Mouse (Mus musculus): ENCODE measurements at regions not wholly inside any gene's neighbourhood (a gene's known extent, or its start where the extent isn't known, plus 50 kb on each side); places are given as distances from the start of the nearest gene placed in this dataset.

GRCm38 (mm10) chr10:23610485-23610884 is 176.6 kb downstream of the Rps12 start:
- no peak for DNase-seq (ENCODE audit: low read depth)

- DNase-seq (ENCODE audit: low read depth), result no peak
Observed at GRCm38 (mm10) chr10:23610046-23610445, 177.0 kb downstream of the Rps12 start.

GRCm38 (mm10) chr10:23609270-23609914 is 177.7 kb downstream of the Rps12 start:
- no peak for DNase-seq (ENCODE audit: low read depth)

DNA sequence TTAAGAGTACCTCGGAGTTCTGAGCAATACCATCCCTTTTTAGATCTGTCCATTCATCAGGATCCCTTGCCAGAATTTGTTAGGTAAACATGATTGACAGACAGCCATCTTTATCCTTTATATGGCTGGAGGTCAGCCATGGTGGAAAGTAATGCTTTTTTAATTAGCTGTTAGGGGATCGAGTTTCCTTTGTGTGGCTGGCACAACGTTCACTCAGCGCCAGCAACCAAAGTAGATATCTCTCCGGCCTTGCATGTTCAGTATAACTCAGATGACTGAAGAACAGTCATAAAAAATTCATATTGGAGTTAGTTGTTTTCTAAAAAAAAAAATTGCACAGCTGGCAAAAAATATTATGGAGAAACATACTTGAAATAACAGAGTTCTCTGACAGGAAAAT is 186.4 kb downstream of the Rps12 start:
- DNase-seq (ENCODE audit: low read depth), result no peak

DNA sequence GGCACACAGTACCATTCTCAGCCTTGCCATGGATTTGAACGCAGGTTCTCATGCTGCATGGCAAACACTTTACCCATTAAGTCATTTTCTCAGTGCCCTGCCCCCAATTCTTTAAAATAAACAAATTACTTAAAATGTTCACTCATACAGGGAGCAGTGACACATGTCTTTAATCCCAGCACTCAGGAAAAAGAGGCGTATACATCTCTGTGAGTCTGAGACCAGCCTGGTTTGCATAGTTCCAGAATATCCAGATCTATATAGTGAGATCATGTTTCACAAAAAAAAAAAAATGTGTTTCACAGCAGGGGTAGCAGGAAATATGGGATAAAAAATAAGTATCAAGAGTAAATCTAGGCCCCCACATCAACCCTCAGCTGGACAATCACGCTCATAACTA is 191.5 kb downstream of the Rps12 start:
- DNase-seq (ENCODE audit: low read depth), result no peak

DNA sequence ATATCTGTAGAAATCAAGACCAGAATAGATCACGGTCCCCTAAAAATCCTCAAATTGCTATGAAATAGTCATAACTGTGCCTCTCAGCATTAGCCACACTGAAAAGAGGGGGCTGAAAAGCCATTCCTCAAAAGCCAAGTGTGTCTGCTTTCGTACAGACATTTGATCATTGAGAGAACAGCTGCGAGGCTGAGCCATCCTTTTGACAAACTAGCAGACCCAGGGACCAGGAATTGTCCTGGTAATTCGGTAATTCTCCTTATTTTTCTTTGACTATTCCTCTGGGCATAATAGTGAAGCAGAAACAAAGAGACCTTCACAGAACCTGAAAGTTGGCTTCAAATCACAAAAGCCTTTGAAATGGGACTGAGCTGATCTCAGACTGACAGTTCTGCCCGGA is 206.8 kb downstream of the Rps12 start:
- no peak for DNase-seq (ENCODE audit: low read depth)

GRCm38 (mm10) chr10:23571013-23571412 is 216.1 kb downstream of the Rps12 start:
- no peak for DNase-seq (ENCODE audit: low read depth)

GRCm38 (mm10) chr10:23569386-23569785 is 217.7 kb downstream of the Rps12 start:
- DNase-seq (ENCODE audit: low read depth), result no peak

DNA sequence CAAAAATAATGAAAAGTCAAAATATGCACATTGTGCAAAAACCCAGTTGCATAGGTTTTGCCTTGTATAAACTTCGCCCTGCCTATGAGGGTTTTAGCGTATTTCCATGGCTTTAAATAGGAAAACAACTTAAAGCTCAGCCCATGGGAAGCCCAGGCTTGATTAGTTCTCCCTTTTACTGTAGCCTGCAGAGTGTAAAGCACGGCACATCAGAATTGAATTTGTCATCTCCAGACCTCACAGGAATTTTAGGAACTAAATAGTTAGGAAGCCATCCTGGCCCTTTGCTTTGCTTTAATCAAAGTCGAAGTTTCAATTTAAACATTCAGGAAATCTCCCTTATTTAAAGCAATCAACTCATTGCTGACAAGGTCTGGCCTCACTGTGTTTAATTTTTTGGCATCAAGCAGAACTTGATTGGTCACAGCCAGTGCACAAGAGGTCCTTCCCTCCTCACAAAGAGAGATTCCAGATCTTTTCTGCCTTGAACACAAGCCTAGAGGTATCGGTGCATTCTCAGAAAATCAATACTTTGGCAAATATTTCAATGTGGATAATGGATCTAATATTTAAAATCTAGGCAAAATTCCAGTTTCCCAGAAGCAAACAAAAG is 211.8 kb upstream of the Eya4 start:
- no peak for DNase-seq (ENCODE audit: low read depth)

DNA sequence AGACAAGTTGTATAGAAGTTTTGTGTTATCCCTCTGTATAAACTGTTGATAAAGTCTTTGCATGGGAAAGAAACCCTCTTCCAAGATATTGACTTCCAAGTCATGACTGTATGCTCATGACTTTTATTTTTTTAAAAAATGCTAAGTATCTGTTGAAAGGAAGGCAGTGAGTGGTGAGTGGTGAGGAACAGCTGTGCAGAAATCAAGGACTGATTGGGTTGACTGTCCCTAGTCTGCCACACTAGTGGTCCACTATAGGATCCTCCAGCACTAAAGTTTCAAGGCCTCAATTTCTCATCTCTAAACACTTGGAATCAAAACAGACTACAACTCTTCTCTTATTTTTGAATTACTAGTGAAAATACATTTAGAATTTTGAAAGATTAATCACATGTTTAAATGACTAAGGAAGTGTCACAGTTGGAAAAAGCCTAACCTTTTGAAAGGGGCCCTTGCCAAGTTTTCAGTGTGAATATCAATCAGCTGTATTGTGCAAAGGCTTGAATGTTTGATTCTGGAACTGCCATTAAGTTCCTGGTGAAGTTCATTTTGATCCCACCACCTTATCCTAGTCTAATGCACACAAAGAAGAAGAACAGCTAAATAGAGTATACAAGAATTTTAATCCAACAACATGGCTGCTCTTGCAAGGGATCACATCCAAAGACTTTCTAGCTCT is 209.5 kb upstream of the Eya4 start:
- DNase-seq (ENCODE audit: low read depth), result no peak

DNA sequence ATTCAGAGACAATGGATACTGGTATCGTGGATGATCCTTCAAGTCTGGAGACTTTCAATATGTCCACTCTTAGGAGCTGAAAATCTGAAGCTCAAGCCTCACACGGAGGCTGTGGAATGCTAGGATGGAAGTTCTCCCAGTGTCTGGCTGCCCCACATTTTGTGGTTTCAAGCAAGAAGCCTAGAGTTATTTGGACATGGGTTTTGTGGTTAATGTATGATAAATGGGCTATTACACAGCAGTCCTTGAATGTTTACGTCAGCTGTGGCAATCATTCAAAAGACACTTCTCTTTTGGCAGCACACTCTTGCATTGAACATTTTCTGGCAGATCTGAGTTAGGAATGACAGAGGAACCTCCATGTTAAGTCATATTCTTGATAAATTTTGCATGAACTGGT is 207.2 kb upstream of the Eya4 start:
- peak; percentile 3 for DNase-seq (ENCODE audit: low read depth)

- no peak for DNase-seq (ENCODE audit: low read depth)
Observed at GRCm38 (mm10) chr10:23549207-23549606, 198.6 kb upstream of the Eya4 start.

GRCm38 (mm10) chr10:23548322-23548721 is 197.7 kb upstream of the Eya4 start:
- DNase-seq (ENCODE audit: low read depth), result no peak

- no peak for DNase-seq (ENCODE audit: low read depth)
Observed at GRCm38 (mm10) chr10:23542712-23543111, 192.1 kb upstream of the Eya4 start.

- no peak for DNase-seq (ENCODE audit: low read depth)
Observed at GRCm38 (mm10) chr10:23541914-23542313, 191.3 kb upstream of the Eya4 start.

GRCm38 (mm10) chr10:23534636-23535035 is 184.1 kb upstream of the Eya4 start:
- no peak for DNase-seq (ENCODE audit: low read depth)

GRCm38 (mm10) chr10:23531964-23532758 is 181.6 kb upstream of the Eya4 start:
- DNase-seq (ENCODE audit: low read depth), result no peak

DNA sequence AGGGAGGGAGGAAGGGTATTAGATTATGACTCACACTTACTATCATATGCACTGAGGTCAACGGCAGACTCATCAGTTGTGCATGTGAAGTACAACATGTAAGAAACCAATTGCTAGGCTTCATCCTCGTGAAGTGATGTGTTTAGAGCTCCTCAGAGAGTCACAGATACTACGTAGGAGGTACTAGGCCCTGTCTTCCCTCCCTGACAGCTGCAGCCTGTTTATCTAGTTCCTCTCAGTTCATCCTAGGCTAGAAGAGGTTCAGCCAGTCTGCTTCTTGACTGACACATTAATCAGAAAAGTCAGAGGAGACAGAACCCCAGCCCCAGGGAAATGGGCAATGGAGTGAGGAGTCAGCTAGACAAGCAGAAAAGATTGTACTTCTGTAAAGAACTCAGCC is 180.1 kb upstream of the Eya4 start:
- no peak for DNase-seq (ENCODE audit: low read depth)

- DNase-seq (ENCODE audit: low read depth), result no peak
Observed at GRCm38 (mm10) chr10:23526796-23527195, 176.2 kb upstream of the Eya4 start.

DNA sequence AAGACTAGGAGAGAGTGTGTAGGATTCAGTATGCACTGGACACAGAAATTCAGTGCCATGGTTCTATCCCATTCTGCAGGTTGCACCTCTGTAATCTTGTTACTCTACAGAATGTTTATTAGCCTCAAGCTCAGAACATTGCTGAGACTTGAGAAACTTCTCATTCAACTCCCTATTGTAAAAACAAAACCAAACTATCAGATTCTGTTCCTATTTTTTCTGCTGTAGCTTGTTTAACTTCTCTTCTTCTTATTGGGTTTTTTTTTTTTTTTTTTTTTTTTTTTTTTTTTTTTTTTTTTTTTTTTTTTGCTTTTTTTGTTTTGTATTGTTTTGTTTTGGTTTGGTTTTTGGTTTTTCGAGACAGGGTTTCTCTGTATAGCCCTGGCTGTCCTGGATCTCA is 172.1 kb upstream of the Eya4 start:
- DNase-seq (ENCODE audit: low read depth), result no peak

DNA sequence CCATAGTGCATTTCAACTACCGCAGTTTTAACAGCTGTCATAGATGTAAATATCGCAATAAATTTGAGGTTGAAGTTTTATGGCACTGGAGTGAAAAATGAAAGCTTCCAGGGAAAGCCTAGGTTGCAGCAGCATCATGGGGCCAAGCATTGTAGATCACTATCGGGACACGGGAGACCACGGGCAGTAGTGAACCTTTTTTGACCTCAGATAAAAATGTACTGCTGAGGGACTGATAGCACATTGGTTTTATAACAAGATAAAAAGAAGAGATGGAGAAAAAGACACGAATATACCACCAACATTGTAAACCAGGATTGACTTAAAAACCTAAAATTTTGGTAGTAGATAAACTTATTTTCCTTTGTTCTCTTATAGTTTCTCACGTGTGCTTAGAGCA is 143.1 kb upstream of the Eya4 start:
- no peak for DNase-seq (ENCODE audit: low read depth)

DNA sequence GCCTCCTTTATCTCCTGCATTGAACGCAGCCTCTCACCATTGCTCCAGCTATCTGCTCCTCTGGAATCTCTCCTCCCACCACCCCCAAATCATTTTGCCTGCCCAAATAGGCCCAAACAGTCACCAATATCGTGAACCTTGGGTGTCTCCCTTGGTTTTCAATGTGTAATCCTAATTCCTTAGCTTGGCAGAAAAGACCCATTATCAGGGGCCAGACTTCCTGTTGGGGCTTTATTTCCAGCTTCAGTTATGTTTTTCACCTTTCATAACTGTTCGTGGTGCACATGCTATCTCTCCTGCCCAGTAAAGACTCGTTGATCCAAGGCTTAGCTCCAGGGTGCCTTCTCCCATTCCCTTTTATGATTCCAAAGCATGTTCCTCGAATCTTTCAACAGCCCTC is 142.4 kb upstream of the Eya4 start:
- DNase-seq (ENCODE audit: low read depth), result no peak

DNA sequence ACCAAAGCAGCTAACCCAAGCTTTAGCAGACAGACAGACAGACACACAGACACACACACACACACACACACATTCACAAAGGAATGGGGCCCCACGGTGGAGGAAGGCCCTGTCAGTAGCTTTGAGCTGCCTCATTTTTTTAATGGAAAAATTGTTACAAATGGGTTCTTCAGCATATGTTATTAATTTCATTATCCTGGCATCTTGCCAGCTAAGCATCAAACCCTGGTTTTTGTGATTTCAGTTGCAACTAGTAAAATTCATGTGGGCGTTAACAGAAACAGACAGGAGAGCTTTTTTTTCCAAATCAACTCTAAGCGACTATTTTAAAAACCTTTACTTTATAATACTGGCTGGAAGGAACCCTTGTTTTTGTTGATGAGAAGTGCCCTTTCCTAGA is 138.4 kb upstream of the Eya4 start:
- DNase-seq (ENCODE audit: low read depth), result no peak

All from 416B (cell line).